Mouse (Mus musculus): ENCODE data around the gene Pld1. TPM values are rescaled to one million over a fixed set of nuclear protein-coding genes. Genes with fewer than 3 reads are reported as not detected.

Pld1 gene
- total RNA-seq, 2 experiments from 2014 or later: 16.0 to 19.2 TPM

DNA sequence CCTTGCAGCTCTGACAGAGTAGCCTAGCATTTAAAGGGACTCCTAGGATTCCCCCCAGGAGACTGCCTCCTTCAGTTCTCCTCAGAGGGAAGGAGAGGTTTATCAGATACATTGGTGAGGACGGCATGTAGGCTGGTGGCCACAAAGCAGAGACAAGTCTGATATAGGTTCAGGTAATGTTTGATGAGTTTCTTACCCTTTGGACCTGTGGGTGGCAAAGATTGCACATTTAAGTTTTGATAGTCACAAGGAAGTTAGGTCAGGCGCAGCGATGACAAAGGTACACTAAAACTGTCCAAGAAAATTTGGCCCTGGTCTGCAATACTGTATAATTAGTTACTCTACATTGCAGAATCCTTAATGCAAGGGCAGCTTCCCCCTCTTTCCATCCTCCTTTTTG is 95.4 kb downstream of the Pld1 start:
- no peak for DNase-seq
- intact Hi-C loops (cut with DNase I): no loop called here

DNA sequence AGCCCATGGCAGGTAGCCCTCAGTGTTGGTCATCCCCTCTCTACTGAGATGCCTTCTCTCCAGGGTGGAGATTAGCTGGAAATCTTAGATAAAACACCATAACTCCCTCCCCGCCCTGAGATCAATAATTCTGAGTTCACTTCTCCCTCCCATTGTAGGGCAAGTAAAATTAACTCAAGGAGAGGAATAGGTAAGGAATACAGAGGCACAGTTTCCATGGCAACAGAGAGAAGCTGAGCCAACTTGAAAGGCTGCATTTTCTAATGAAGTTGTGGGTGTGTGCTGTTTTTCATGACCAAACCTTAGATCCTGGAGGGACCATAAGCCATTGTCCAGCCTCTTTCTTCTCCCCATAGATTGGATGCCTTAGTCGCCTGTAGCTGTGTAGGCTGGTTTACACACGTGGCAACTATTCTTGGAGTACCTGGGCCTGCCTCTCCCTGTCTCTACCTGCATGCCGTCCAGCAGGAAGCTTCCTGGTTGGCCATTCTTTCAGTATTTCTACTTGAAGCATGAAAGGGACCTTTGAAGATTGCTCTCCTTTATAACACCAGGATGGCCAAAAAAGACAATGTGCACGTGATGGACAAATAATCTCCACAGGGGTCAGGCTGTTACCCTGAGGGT is 96.3 kb downstream of the Pld1 start:
- no peak for DNase-seq
- intact Hi-C loops (cut with DNase I): no loop called here

DNA sequence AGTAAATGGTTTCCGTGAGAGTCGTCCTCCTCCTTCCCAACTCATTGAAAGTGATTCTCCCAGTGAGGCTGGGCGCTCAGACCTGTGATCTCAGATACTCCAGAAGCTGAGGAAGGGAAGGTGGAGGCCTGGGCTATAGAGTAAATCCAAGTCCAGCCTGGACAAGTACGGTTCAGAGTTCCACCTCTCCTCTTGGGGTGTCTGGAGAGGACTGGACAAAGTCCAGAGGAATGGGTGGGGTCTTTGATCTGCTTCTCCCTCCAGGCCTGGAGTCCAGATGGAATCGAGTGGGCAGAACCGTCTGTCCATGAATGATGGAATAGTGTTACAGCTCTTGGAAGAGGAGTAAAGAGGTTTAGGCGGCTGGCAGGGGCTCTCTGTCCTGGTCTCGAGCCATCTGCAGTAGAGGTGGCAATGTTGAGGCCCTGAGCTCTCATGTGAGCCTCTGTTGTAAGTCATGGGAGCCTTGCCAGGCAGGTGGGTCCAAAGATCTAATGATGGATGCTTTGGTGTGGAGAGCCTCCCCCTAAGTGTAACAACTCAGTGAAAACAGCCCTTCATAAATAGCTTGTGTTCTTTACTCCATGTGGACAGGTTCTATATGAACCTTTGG is 98.9 kb downstream of the Pld1 start:
- DNase-seq: no peak
- intact Hi-C loops (cut with DNase I): no loop called here

DNA sequence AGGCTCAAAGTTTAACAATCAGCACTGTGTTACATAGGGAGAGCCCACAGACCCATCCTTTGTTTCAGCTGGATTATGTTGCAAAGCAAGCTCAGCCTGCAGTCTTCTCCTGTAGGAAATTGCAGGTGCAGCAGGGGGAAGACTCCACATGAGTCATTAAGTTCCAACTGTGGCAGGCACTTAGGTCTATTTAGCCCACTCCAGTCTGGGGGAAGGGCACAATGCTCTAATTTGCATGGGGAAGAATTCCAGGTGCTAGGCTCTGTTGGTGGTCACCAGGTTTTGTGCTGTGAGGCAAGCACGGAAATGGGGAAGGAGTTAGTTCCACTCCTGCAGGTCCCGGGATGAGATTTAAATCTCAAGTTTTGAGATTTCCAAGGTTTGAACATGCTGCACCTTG is 99.6 kb downstream of the Pld1 start:
- intact Hi-C loops (cut with DNase I): no loop called here
- DNase-seq: no peak

DNA sequence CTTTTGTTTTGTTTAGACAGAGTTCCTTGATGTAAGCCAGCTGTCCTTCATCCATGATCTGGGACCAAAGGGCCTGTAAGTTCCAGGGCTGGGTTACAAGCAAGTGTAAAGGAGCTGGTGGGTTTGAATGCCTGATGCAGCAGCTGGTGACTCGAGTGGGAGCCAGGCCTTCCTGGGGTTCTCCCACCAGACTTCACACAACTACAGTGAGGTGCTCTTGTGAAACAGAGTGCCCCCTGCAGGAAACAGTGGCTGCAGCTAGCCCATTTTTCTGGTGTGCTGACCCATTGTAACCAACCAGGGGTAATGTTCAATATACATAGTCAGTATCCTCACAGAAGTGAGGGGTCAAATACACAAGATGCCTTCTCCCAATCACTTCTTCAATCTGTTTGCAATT is 101.3 kb downstream of the Pld1 start:
- intact Hi-C loops (cut with DNase I): loop anchor here (5.0 kb wide), 1 partner anchor 57 kb away; no protein-coding TSS in a partner anchor
- DNase-seq: peak; percentile 38 to 57

DNA sequence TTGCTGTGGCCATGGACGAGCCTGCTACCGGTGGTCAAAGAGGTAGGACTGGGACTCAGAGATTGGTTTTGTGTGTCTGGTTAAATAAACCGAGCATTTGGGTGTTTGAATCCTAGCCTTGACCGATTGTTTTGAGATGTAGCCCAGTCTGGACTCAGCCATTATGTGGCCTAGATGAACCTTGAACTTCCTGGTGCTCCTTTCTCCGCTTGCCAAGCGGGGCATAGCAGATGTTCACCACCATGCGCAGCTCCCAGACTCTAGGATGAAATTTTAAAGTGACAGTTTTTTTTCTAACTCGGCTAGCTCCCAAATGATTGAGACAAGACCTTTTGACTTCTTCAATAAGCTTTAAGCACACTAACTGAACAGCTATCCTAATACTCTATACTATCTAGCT is 102.7 kb downstream of the Pld1 start:
- intact Hi-C loops (cut with DNase I): loop anchor here (5.0 kb wide), 1 partner anchor 59 kb away; no protein-coding TSS in a partner anchor
- no peak for DNase-seq

DNA sequence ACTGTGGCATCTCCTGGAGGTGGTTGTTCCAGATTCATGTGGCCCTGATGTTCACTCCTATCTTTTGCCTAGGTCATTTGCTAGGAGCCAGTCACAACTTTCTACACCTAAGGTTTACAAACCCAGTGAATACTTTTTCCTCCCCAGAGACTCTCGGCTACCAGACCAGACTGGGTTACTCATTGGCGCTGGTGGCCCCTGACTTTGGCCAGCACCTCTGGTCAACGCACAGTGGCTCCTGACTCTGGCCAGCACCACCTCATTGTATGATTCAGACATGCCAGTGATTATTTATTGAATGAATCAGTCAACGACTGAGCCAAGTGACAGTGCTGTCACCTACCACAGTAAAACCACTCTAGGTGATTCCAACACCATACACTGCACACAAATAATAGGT is 103.9 kb downstream of the Pld1 start:
- intact Hi-C loops (cut with DNase I): loop anchor here (5.0 kb wide), 1 partner anchor 60 kb away; no protein-coding TSS in a partner anchor

DNA sequence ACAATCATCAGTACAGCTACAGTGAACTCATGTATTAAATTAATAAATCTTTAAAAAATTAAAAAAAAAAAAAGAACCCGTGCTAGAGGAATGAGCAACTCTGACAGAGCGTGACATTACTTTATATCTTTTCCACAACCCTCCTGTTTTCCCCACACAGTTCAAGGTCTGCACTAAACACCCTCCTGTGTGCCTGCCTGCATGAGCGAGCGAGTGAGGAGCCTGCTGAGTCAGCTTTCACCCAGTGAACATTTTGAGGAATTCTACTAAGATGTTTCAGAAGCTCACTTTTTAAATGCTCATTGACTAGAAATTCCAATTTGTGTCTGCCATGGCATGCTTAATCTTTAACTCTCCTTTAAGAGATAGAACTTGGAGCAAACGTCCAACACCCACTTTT is 109.1 kb downstream of the Pld1 start:
- DNase-seq: no peak
- intact Hi-C loops (cut with DNase I): loop anchor here (5.0 kb wide), 1 partner anchor 35 kb away; no protein-coding TSS in a partner anchor

More for the DNA sequence above, 103.9 kb downstream of the Pld1 start:
- no peak for DNase-seq

DNA sequence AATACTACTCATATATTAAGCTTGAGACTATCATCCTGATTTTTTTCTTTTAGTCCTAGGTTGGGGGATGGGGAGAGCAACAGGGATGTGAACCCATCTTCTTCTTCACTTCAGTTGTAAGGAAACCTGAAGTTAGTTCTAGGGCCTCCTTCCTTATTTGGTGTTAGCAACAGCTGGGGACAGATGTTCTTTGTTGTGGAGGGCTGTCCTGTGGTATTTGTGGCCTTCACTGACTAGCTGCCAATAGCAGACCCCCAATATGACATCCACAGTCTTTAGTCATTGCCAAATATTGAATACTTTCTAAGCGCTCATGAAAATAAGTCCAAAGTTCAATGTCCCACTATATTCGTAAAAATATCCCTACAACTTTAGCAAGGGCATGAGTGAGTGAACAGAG is 111.0 kb downstream of the Pld1 start:
- no peak for DNase-seq
- intact Hi-C loops (cut with DNase I): loop anchor here (5.0 kb wide), 1 partner anchor 33 kb away; no protein-coding TSS in a partner anchor

DNA sequence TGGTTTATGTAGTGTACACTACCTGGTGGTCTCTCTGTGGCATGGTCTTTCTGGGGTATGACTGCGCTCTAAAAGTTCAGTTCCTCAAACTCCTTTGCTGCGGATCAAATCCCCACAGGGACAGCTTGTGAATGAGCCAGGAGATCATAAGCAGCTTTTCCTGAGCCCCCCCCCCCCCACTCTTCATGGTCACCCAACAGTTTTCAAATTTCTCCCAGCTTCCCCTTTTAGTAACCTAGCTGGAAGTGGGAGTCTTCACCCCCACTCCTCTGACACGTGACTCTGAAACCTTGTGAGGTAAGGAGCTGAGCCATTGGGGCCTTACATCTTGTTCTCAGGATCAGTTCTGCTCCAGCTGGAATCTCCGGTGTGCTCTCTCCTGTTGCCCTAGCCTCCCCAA is 114.6 kb downstream of the Pld1 start:
- DNase-seq: no peak
- intact Hi-C loops (cut with DNase I): no loop called here

DNA sequence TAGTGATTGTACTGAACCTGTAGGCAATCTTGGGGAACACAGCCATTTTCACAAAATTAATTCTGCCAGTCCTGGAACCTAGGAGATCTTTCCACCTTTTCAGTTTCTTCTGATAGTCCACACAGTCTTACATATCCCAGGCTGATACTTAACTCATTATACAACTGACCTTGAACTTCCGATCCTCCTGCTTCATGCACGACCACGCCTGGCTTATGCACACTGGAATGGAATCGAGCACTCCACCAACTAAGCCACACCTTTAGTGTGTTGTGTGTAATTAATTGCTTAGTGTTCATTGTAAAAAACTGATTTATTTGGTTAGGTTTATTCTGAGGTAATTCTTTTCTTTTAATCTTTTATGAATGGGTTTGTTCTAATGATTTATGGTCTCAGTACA is 122.2 kb downstream of the Pld1 start:
- intact Hi-C loops (cut with DNase I): no loop called here
- DNase-seq: no peak

DNA sequence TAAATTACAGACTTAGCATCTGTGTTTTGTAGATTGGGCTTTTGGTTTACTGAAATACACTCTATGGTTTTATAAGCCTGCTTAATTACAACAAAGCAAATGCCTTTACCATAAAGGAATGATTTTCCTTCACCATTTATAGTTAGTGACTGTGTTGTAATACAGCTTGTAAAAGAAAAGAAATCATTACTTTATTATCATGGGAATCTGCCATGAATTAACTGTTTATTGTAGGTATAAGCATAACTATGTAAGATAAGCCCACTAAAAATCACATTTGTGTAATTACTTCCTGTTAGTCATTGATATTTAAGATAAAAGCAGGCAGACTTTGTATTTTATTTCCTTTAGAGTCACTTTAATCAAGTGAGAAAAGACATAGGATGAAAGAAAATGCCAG is 122.7 kb downstream of the Pld1 start:
- no peak for DNase-seq
- intact Hi-C loops (cut with DNase I): no loop called here

DNA sequence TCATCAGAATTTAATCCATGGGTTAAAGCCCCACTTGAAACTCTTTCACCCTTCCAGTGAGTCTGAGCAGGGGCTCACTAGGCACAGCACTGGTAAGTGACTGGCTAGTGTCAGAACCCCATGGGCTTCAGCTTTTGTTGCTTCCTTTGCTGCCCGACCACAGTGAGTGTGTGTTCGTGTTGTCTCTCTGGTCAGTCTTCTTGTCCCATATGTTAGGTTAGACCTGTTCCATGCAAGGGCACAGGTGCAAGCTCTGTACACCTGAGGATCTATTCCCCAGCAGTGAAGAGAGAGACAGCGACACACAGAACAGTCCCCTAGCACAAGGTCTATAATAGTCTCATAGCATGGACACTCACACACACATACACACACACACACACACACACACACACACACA is 140.7 kb downstream of the Pld1 start:
- no peak for DNase-seq
- intact Hi-C loops (cut with DNase I): no loop called here

DNA sequence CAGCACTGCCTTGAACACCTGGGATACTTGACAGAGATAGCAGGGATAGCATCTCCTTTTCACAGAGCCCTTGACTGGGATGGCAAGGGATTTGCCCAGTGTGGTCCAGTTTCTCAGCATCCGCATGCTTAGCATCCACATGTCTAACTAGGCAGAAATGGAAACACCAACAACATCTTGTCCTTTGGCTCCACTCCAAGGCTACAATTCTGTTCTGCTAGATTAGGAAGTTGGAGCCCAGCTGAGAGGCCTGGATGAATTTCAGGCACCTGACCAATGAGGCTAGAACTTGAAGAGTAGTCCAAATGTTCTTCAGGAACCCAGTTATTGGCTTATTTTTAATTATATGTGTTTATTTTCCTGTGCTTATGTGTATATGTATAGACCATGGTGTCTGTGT is 141.6 kb downstream of the Pld1 start:
- DNase-seq: peak; percentile 25 to 35
- intact Hi-C loops (cut with DNase I): loop anchor here (5.0 kb wide), 1 partner anchor 33 kb away; no protein-coding TSS in a partner anchor

DNA sequence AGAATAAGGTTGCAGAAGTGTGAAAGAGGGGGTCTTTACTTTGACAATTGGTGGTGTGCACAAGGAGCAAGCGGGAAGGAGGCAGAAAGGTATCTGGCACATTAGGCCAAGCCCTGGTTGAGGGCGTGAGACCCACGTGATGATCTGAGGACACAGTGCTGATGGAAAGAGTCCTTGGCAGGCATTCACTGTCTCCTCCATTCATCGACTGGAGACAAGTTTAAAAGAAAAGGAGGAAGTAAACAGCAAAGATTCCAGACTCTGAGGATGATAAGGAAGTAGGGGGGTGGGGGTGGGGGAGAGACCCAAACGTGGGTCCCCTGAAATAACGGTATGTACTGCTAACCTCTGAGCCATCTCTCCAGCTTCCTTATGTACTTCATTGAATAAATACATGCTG is 142.5 kb downstream of the Pld1 start:
- intact Hi-C loops (cut with DNase I): loop anchor here (5.0 kb wide), 1 partner anchor 34 kb away; no protein-coding TSS in a partner anchor
- DNase-seq: no peak

DNA sequence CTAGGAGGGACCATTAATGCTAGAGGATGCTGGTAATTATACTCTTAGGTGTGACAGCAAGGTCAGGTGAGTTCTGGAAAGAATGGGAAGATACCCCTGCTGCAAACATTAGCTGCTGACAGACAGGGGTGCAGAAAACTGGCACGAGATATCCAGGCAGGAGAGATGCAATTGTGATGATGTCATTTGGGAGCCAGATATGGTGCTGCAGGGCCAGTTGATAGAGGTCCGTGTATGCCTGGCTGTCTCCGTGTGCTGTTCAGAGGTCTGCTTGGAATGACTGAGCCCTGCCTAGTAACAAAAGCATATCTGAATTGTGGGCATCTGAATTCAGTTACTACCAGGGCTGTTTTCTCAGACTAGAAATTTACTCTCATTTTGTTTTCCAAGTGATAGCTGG is 144.7 kb downstream of the Pld1 start:
- intact Hi-C loops (cut with DNase I): loop anchor here (5.0 kb wide), 1 partner anchor 36 kb away; no protein-coding TSS in a partner anchor
- DNase-seq: no peak

DNA sequence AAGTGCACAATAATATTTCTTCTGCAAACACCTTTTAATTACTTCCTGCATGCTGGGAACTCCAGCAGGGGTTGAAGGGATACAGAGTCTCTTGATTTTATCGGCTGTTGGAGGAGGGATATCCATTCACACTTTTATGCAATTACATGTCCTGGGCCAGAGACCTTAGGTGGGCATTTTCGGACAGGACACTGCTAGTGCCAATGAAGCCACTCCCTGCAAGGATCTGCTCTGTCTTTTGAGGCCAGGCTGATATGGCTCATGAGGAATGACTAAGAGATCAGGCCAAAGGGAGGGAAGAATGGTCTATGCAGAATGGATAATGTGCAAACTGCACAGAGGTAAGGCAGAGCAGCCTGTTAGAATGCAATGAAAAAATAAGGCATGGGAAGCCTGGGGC is 145.8 kb downstream of the Pld1 start:
- DNase-seq: no peak
- intact Hi-C loops (cut with DNase I): loop anchor here (5.0 kb wide), 1 partner anchor 37 kb away; no protein-coding TSS in a partner anchor

DNA sequence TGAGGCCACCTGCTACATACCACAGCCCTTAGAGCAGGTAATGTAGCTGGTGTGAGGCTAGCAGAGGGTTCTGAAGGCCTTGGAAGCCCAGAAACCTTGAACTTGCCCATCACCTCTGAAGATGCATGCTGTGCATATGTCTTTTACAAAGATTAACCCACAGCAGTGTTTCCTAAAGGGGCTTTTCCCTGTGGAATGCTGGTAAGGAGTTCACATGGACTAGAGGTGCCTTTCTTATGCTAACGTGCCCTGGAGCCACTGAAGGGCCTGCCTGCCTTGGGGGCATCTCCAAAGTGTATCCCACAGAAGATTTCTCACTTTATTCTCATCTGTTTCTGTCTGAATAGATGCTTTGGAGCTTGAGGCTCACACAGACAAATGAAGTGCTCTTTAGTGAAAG is 152.8 kb downstream of the Pld1 start:
- intact Hi-C loops (cut with DNase I): no loop called here
- no peak for DNase-seq

DNA sequence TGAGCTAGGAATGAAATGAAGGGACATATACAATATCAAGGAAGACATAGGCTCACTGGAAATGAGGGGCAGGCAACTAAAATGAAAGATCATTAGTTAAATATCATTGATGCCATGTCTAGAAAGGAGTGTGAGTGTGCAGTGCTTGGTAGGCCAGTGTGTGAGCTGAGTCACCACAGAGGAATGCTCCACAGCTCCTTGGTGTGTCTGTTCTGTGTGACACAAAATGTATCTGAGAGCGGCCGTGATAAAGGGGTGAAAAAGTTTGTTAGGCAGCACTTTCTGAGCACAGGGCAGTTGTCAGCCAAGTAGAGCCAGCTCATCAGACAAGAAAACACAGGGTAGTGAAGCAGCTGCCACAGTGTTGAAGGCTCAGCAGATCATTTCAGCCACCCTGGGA is 153.2 kb downstream of the Pld1 start:
- no peak for DNase-seq
- intact Hi-C loops (cut with DNase I): no loop called here

DNA sequence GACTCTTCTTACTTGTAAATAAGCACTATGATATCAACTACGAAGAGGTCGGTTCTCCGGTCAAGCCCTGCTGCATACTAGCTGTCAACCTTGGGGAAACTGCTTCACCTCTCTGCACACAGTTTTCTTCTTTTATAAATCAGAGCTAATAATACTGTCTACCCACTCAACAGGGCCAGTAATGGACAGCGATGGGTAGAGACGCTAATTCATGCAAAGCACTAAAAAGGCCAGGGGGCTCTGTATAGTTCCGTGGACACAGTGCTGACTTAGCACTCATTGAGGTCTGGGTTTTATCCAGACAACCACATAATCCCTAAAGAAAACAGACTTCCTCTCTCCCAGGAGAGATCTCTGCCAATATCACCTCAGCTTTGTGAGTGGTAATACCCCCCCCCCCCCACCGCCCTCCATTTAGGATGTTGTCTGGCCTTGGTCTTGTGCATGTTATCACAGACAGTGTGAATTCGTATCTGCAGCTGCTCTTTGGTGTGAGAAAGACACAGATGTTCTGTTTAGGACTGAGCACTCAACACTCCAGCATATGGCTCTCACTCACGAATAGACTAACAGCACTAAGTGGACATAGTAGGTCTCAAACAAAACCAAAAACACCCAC is 155.3 kb downstream of the Pld1 start:
- intact Hi-C loops (cut with DNase I): no loop called here
- no peak for DNase-seq

DNA sequence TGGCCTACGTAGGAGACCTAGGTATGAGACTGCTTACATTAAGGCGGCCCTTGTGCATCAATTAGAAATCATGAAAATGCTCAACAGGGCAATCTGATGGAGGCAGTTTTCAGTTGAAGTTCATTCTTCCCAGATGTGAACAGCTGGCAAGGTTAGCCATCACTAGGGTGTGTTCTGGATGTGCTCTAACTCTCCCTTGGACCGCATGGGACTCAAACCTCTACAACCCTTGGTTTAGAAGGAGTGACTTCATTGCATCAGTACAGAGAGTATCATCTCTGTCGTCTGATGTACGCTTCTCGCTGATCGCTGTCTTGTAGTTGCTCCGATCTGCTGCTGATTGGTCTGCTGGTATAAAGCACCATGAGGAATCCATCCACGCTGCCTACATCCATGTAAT is 157.0 kb downstream of the Pld1 start:
- intact Hi-C loops (cut with DNase I): no loop called here
- DNase-seq: no peak

DNA sequence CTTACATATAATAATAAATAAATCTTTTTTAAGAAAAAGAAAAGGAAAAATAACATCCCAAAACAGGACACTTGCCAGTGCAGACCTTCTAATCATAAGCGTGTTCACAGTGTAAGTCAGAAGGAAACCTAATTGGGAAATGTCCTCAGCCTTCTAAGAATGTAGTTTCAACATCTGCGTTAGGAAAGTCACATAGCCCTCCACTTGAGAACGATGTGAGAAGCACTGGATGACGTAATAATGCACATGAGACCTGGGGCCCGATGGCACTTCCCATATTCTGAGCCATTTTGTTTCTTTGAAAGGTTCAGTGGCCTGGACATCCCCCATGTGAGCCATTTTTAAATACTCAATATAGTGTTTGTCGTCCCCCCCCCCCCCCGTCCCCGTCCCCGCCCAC is 160.7 kb downstream of the Pld1 start:
- intact Hi-C loops (cut with DNase I): no loop called here
- no peak for DNase-seq

All from heart, postnatal 14 days (tissue).